Mouse (Mus musculus) E14TG2a.4 (cell line): ENCODE measurements at regions not wholly inside any gene's neighbourhood (a gene's known extent, or its start where the extent isn't known, plus 50 kb on each side); places are given as distances from the start of the nearest gene placed in this dataset.
A peak's percentile ranks its signal among the peaks of the same experiment; 100 is the strongest.

Experiments
- H3K27me3 ChIP-seq: 2 replicates; pipeline ENCODE4 v1.6.1; 2014; ENCODE audit warnings: low read length, control low read depth; ENCODE audit not compliant: insufficient read depth
- H3K36me3 ChIP-seq: 2 replicates; pipeline ENCODE4 v1.6.1; 2014; ENCODE audit warnings: low read length, control low read depth; ENCODE audit not compliant: insufficient read depth
- H3K4me1 ChIP-seq: replicated peaks from 2 replicates; pipeline ENCODE4 v1.6.1; 2014; ENCODE audit warnings: low read depth, low read length, control low read depth
- H3K4me3 ChIP-seq: replicated peaks from 2 replicates; pipeline ENCODE4 v1.5.1; 2014; ENCODE audit warnings: mild to moderate bottlenecking, low read length
- H3K9me3 ChIP-seq: 2 replicates; pipeline ENCODE4 v1.6.1; 2014; ENCODE audit warnings: low read length, control low read depth
- CTCF ChIP-seq: conservative IDR thresholded peaks from 2 replicates; pipeline ENCODE4 v1.5.1; 2014; ENCODE audit warnings: low read length
- NANOG ChIP-seq: IDR thresholded peaks from 2 replicates; pipeline ENCODE4 v1.6.1; 2014; ENCODE audit warnings: borderline replicate concordance, low read length, mixed read lengths
- POU5F1 ChIP-seq: IDR thresholded peaks from 2 replicates; pipeline ENCODE4 v1.6.1; 2014; ENCODE audit warnings: low read length, borderline replicate concordance

DNA sequence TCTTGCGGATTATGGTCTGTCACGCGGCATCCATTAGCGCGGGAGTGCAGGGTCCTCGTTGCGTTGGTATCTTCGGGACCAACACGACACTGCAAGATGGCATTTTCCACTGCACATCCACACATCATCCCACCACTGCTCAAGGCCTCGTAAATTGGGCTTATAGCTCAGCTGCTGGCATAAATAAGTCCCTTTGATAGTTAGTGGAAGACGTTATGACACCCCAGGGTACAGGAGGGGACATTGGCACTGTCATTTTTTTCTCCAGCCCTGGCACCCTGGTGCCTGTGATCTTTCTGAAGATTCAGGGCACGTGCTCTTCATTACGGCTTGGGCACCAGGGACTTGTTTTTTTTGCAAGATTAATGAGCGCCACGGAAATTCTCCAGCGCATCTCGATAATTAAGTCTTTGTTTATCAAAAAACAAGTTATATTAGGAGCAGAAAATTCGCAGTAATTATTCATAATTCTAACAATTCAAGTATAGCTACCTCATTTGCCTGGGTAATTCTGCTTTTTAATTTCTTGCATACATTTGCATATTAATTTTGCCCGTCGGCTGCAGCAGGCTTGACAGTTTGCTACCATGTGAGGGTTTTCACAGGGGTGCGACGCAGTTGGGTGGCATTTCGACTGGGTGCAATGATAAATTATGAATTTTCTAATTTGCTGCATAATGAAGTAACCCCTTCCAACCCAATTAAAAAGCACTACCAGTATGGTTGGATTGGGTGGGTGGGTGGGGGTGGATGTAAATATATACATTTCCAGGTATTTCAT is 119.1 kb downstream of the Vrk1 start:
- TF ChIP-seq CTCF: no peak
- no peak for TF ChIP-seq POU5F1
- no peak for TF ChIP-seq NANOG
- H3K4me3 ChIP-seq: no peak overlapping the region
- H3K9me3 ChIP-seq: peaks cover 6% of the 10 kb centered on the region; the same call in 1 of the 2 replicates
- H3K36me3 ChIP-seq: no peaks in the 10 kb centered on the region
- 0 out of 2 replicates have a peak, but pooled peaks cover 14% of the 10 kb centered on the region for H3K27me3 ChIP-seq
- H3K4me1 ChIP-seq: peaks cover 21% of the 10 kb centered on the region

GRCm38 (mm10) chr12:106130071-106130676 is 120.1 kb downstream of the Vrk1 start:
- Histone ChIP-seq H3K4me3 (no peak overlapping the region), H3K4me1 (peaks cover 14% of the 10 kb centered on the region), H3K27me3 (0 out of 2 replicates have a peak, but pooled peaks cover 14% of the 10 kb centered on the region), H3K9me3 (peaks cover 6% of the 10 kb centered on the region; the same call in 1 of the 2 replicates), H3K36me3 (no peaks in the 10 kb centered on the region)
- TF ChIP-seq POU5F1: no peak
- no peak for TF ChIP-seq NANOG
- TF ChIP-seq CTCF: no peak

DNA sequence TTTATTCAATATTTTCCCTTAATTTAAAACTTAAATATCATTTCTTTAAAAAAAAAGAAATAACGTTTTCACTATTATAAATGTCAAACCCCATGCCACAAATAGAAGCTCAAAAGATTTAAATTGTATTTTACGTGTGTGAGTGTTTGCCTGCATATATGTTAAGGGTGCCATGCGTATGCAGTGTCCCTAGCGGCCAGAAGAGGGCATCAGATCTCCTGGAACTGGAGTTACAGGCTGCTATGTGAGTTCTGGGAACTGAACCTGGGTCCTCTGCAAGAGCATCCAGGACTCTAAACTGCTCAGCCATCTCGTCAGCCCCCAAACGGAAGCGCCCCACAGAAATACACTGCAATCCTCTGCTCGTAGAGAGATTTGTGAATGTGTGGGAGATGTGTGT is 122.7 kb downstream of the Vrk1 start:
- Histone ChIP-seq H3K27me3 (peaks cover 8% of the 10 kb centered on the region; the same call in 1 of the 2 replicates), H3K4me3 (no peak overlapping the region), H3K4me1 (peaks cover 23% of the 10 kb centered on the region), H3K9me3 (peaks cover 6% of the 10 kb centered on the region; the same call in 1 of the 2 replicates), H3K36me3 (no peaks in the 10 kb centered on the region)
- TF ChIP-seq NANOG: no peak
- no peak for TF ChIP-seq POU5F1
- TF ChIP-seq CTCF: peak; percentile 51

DNA sequence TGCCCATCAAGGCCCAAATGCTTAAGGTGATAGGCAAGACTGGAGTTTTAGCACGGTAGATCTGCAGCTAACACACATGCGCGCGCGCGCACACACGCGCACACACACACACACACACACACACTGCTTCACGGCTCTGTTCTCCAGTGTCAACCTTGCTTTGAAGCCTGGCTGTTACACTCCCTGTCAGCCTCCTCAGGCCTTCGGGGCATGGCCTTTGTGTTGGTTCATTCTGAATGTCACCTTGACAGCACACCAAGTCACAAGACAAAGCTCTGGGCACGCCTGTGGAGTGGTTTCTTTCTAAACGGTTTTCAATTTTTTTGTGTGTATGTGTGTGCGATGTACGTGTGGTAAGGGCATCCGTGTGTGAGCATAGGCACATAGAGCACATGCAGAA is 128.4 kb downstream of the Vrk1 start:
- no peak overlapping the region for H3K4me3 ChIP-seq
- H3K36me3 ChIP-seq: no peaks in the 10 kb centered on the region
- H3K4me1 ChIP-seq: peaks cover 62% of the 10 kb centered on the region
- H3K27me3 ChIP-seq: peaks cover 5% of the 10 kb centered on the region
- no peaks in the 10 kb centered on the region for H3K9me3 ChIP-seq
- TF ChIP-seq NANOG (no peak), CTCF (no peak), POU5F1 (no peak)

DNA sequence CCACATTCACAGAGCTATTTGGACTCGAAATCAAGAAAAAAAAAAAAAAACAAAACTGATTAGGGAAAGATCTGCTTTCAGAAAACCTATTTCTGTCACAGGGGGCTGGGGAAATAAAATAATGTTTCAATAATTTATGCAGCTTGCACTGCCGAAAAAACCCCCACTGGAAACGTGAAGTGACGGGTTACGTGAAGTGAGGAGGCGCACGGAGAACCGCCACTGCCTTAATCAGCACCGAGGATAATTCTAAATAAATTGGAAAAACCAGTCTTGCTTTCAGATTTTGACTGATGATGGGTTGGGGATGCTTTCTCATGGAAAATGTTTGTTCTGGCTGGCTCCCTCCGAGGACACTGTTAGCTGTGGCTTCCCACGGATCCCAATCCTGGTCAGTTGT is 129.5 kb downstream of the Vrk1 start:
- TF ChIP-seq CTCF (no peak), POU5F1 (no peak), NANOG (no peak)
- Histone ChIP-seq H3K9me3 (no peaks in the 10 kb centered on the region), H3K36me3 (no peaks in the 10 kb centered on the region), H3K4me3 (peak overlapping the region; percentile 35), H3K4me1 (peaks cover 62% of the 10 kb centered on the region), H3K27me3 (peaks cover 5% of the 10 kb centered on the region)

GRCm38 (mm10) chr12:106139927-106140326 is 129.9 kb downstream of the Vrk1 start:
- no peaks in the 10 kb centered on the region for H3K36me3 ChIP-seq
- H3K9me3 ChIP-seq: no peaks in the 10 kb centered on the region
- TF ChIP-seq CTCF (no peak), POU5F1 (no peak), NANOG (peak; percentile 55)
- H3K4me3 ChIP-seq: peak overlapping the region; percentile 35
- peaks cover 62% of the 10 kb centered on the region for H3K4me1 ChIP-seq
- H3K27me3 ChIP-seq: peaks cover 5% of the 10 kb centered on the region

GRCm38 (mm10) chr12:106140671-106141070 is 130.6 kb downstream of the Vrk1 start:
- Histone ChIP-seq H3K27me3 (peaks cover 5% of the 10 kb centered on the region), H3K4me3 (no peak overlapping the region), H3K4me1 (peaks cover 62% of the 10 kb centered on the region), H3K36me3 (no peaks in the 10 kb centered on the region), H3K9me3 (no peaks in the 10 kb centered on the region)
- no peak for TF ChIP-seq NANOG
- TF ChIP-seq POU5F1: no peak
- TF ChIP-seq CTCF: no peak

- TF ChIP-seq NANOG (no peak), POU5F1 (no peak), CTCF (no peak)
- H3K4me1 ChIP-seq: peaks cover 51% of the 10 kb centered on the region
- no peaks in the 10 kb centered on the region for H3K36me3 ChIP-seq
- peaks cover 3% of the 10 kb centered on the region; the same call in 1 of the 2 replicates for H3K27me3 ChIP-seq
- no peaks in the 10 kb centered on the region for H3K9me3 ChIP-seq
- H3K4me3 ChIP-seq: no peak overlapping the region
Measured at GRCm38 (mm10) chr12:106143548-106143947, 133.5 kb downstream of the Vrk1 start.

DNA sequence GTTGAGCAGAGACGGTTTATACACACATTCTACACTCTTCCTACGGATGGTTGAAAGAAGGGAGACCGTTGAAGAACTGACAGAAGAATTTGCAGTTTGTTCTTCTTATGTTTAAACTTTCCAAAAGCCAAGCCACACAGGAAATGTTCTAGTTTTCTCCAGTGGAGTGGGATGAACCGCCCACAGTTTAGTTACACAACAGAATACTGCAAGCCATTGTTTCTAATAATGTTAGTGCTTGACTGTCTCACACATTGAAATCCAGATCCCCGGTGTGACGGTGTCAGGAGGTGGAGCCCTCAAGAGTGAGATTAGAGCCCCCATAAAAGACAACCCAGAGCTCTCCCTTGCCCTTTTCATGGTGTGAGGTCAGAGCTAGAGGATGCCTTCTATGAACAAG is 146.8 kb downstream of the Vrk1 start:
- no peak for TF ChIP-seq CTCF
- no peak for TF ChIP-seq POU5F1
- no peak for TF ChIP-seq NANOG
- H3K4me1 ChIP-seq: no peaks in the 10 kb centered on the region
- H3K9me3 ChIP-seq: peaks cover 5% of the 10 kb centered on the region; the same call in 1 of the 2 replicates
- H3K4me3 ChIP-seq: no peak overlapping the region
- H3K36me3 ChIP-seq: no peaks in the 10 kb centered on the region
- H3K27me3 ChIP-seq: peaks cover 15% of the 10 kb centered on the region
